Mouse (Mus musculus) A20 (cell line): ENCODE results near the gene Olfr231.

Experiments
- DNase-seq: peaks from one replicate; pipeline ENCODE4 v3.0.0-alpha.2; 2011; ENCODE audit warnings: low read depth, low spot score

Gene Olfr231

GRCm38 (mm10) chr1:174121062-174121461, at the start of gene Olfr231:
Olfr231 (minus strand) TSS chr1:174121162.
- no peak for DNase-seq

GRCm38 (mm10) chr1:174169024-174169423, 48.1 kb upstream of the Olfr231 start:
- DNase-seq, result no peak

- no peak for DNase-seq
Measured at GRCm38 (mm10) chr1:174159095-174159494, 38.1 kb upstream of the Olfr231 start.

GRCm38 (mm10) chr1:174158512-174158911, 37.5 kb upstream of the Olfr231 start:
- no peak for DNase-seq

GRCm38 (mm10) chr1:174157622-174158021, 36.7 kb upstream of the Olfr231 start:
- DNase-seq, result no peak

GRCm38 (mm10) chr1:174155333-174155732, 34.4 kb upstream of the Olfr231 start, which contains the start of gene Olfr420:
Olfr420 (plus strand) TSS chr1:174155633.
- DNase-seq, result no peak

- DNase-seq, result no peak
Measured at GRCm38 (mm10) chr1:174149289-174149688, 28.3 kb upstream of the Olfr231 start.

- no peak for DNase-seq
Measured at GRCm38 (mm10) chr1:174146696-174147095, 25.7 kb upstream of the Olfr231 start.

- DNase-seq, result peak; percentile 4
Measured at GRCm38 (mm10) chr1:174141384-174141783, 20.4 kb upstream of the Olfr231 start.

- DNase-seq, result no peak
Measured at GRCm38 (mm10) chr1:174131999-174132398, 11.0 kb upstream of the Olfr231 start.

- DNase-seq, result no peak
Measured at GRCm38 (mm10) chr1:174131217-174131616, 10.3 kb upstream of the Olfr231 start, which contains the start of gene Olfr424. Olfr424 (plus strand) TSS chr1:174131517.

- DNase-seq, result no peak
Measured at GRCm38 (mm10) chr1:174103735-174104134, 17.2 kb downstream of the Olfr231 start.

- DNase-seq, result no peak
Measured at GRCm38 (mm10) chr1:174096591-174096990, 24.4 kb downstream of the Olfr231 start, which contains the start of gene Olfr427. Olfr427 (plus strand) TSS chr1:174096891.

GRCm38 (mm10) chr1:174084031-174084430, 36.9 kb downstream of the Olfr231 start, which contains the start of gene Olfr429:
Olfr429 (plus strand) TSS chr1:174084331.
- DNase-seq, result no peak

GRCm38 (mm10) chr1:174066305-174066704, 54.7 kb downstream of the Olfr231 start, which contains the start of gene Olfr430:
Olfr430 (plus strand) TSS chr1:174066605.
- no peak for DNase-seq
